ENCODE assay signal across 8 mouse cellular contexts in the genomic region with DNA sequence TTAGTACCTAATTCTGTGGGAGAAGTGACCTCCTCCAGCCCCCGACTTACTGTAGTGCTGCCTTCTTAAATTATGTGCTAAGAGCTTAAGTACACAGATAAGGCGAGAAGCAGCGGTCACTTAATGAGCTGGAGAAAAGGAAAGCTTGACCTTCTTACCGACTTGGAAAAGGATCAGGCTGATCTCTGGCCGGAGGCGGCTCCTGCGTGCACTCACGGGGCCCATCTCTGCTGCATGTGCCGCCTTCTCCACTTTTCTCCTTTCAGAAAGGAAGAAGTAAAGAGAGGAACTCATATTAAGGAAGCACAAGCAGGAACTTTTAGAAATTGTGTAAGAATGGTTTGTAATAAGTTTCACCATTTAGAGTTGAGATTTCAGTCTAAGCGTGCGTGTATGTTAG. TPM values are rescaled to one million over a fixed set of nuclear protein-coding genes. Genes with fewer than 3 reads are reported as not detected.
DNase-seq lines count a peak whose midpoint lies in the region; ATAC-seq and TF ChIP-seq lines count a peak whose summit lies in the region.

Igsf6 (minus strand) TSS at position 292 of the 400 bp plus-strand sequence.

- H3K79me2 ChIP-seq in liver, adult 2 months (ENCODE audit: control insufficient read depth, insufficient read depth, low read length) = no peaks in the 10 kb centered on the region

- H3K27me3 ChIP-seq in liver, adult 2 months (ENCODE audit: control insufficient read depth, insufficient read depth, low read length) = no peaks in the 10 kb centered on the region
- no peaks in the 10 kb centered on the region for H3K27me3 ChIP-seq in liver, embryonic 15.5 days

- no peaks in the 10 kb centered on the region for H3K4me1 ChIP-seq in liver, adult 2 months (ENCODE audit: control insufficient read depth, insufficient read depth, low read length)
- H3K4me1 ChIP-seq in liver, embryonic 15.5 days (replicated peaks) = no peaks in the 10 kb centered on the region

- peak; percentile 35 for DNase-seq in liver, adult 2 months (ENCODE audit: extremely low read depth, low read depth, low spot score)
- DNase-seq in liver = no peak
- DNase-seq in heart, postnatal 10 days = peak; percentile 37 to 41
- peak; percentile 19 for DNase-seq in retina, postnatal 1 day
- no peak for DNase-seq in layer of hippocampus, adult 18-20 months (ENCODE audit: low spot score in 2 of 2)
- DNase-seq in frontal cortex, postnatal 14 days (ENCODE audit: low spot score in 2 of 2) = no peak
- no peak for DNase-seq in ovary, postnatal 10 days (ENCODE audit: low spot score)

- H3K4me2 ChIP-seq in liver, embryonic 15.5 days = peak within 1 kb of the TSS; percentile 27; the same call in 1 of the 2 replicates

- H3K9me3 ChIP-seq in liver, embryonic 15.5 days (replicated peaks) = no peaks in the 10 kb centered on the region

- TF ChIP-seq CTCF in liver, adult 2 months (IDR thresholded peaks at IDR 0.05; ENCODE audit: low read depth, low read length) = no peak

- no peak for ATAC-seq in liver, embryonic 15.5 days (ENCODE audit: insufficient read depth)

- WGBS in liver, adult 2 months = 67% methylated on average over 11 of the region's 11 CpGs
- WGBS in liver, embryonic 15.5 days (ENCODE audit: insufficient replicate concordance) = 57% methylated on average over 11 of the region's 11 CpGs

- intact Hi-C loops in heart, postnatal 10 days (cut with DNase I) = no loop called here

- peak within 1 kb of the TSS; percentile 31 for H3K4me3 ChIP-seq in liver, adult 2 months (ENCODE audit: insufficient read depth, low read depth, low read length)
- H3K4me3 ChIP-seq in liver, embryonic 15.5 days (replicated peaks) = peak within 1 kb of the TSS; percentile 31

- no peak for TF ChIP-seq POLR2A in liver, adult 2 months (IDR thresholded peaks at IDR 0.05; ENCODE audit: extremely low read depth, insufficient read depth, low read length)

- peak within 1 kb of the TSS; percentile 33; the same call in 1 of the 2 replicates for H3K9ac ChIP-seq in liver, adult 2 months (ENCODE audit: low read depth, low read length)
- H3K9ac ChIP-seq in liver, embryonic 15.5 days = no peak within 1 kb of the TSS

- peak within 1 kb of the TSS; percentile 61 for H3K27ac ChIP-seq in liver, adult 2 months (replicated peaks; ENCODE audit: insufficient read depth, low read depth, low read length)
- peak within 1 kb of the TSS; percentile 71 for H3K27ac ChIP-seq in liver, embryonic 15.5 days (replicated peaks)

- peaks cover 8% of the 10 kb centered on the region; the same call in 1 of the 2 replicates for H3K36me3 ChIP-seq in liver, adult 2 months (ENCODE audit: control insufficient read depth, insufficient read depth, low read length)
- peaks cover 40% of the 10 kb centered on the region for H3K36me3 ChIP-seq in liver, embryonic 15.5 days (replicated peaks)

RNA-seq across cellular contexts. Expression of gene Igsf6, which starts in this region (rescaled TPM):
- total RNA-seq in liver, adult 2 months (2014; rRNA removed) = 3.2 and 4.0 TPM in 2 replicates
- 0.41 and 0.82 TPM in 2 replicates for polyA plus RNA-seq in liver, adult 2 months (2012; rRNA removed)
- 1 to 10 TPM in 1 of 2 experiments, under 1 TPM in 1; 0.72 to 1.2 TPM for total RNA-seq in heart, postnatal 10 days (2021)
- polyA plus RNA-seq in liver, embryonic 15.5 days (2015; fragmentation: Nextera tagmentation; extraction: Ambion mirVana) = 13.9 and 14.5 TPM in 2 replicates
- total RNA-seq in layer of hippocampus, adult 18-20 months (2021) = under 1 TPM in 1 of 2 experiments, not detected in 1; 0.30 TPM

Comparison
In these comparisons a context has a peak if more than half of its experiments do, and no peak if none do; other contexts are left out.
1. DNase-seq: peak in liver, adult 2 months (single experiment), heart, postnatal 10 days (2 of 2) and retina, postnatal 1 day (single experiment); none in liver (single experiment), layer of hippocampus, adult 18-20 months (0 of 2), frontal cortex, postnatal 14 days (0 of 2) and ovary, postnatal 10 days (single experiment).